Mouse (Mus musculus) frontal cortex, postnatal 36 days (tissue): ENCODE results near the gene Cd247.
"Not testable (repeated sequence)": the region's sequence is repeated elsewhere in the genome, so short reads cannot be mapped to it uniquely, and the experiment has no call there.

Experiments
- DNase-seq, 2 experiments: peaks; one replicate each; pipeline ENCODE4 v3.0.0; 2022; ENCODE audit warnings: low spot score in 2 of 2

Gene Cd247

DNA sequence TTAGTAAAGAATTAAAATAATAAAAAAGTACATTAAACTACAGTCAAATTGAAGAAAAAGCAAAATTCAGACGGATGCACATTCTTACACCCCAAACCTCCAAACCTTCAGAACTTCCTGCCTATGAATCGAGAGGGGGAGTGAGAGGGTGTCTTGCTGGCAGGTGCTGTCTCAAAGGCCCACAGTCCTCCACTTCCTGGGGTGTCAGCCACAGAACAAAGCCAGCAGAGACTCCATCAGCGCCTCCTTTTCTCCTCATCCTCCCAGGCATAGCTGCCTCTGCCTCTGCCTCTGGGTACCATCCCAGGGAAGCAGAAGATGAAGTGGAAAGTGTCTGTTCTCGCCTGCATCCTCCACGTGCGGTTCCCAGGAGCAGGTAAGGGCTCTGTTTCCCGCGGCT lies at the start of gene Cd247:
Gene Cd247 (plus strand): TSS at position 171 of the 400 bp plus-strand sequence.
- no peak for DNase-seq

DNA sequence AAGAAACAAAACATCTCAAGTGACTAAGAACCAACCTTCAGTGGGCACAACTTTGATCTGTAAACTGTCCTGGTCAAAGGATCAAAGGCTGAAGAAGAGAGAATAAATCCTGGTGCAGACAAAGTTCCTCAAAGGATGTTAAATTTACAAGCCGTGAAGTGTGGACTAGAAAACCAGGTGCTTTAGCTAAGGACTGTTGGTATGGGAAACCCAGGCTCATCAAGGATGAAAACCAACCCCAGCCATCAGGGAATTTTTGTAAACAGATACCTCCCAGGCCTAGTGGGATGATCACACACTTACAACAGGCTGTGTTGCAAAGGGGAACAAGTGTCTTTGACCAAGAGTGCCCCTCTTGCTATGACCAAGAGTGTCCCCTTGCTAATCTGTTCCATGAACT lies 49.5 kb upstream of the Cd247 start:
- DNase-seq: no peak

DNA sequence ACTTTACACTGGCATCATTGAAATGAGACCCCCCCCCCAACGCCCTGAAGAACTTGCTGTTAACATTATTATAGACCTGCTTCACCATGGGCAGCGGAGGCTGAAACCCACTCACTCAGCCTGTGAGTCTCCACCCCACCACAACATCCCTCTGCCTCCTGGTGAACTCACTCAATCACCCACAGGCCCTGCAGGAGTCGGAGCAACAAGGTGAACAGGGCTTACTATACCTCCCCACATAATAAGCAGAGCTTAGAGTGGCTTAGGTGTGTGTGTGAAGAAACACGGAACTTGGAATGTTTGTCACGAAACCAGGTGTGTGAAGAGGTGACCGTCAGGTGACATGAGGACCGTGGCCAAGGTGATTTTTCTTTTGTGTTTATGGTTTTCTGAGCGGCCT lies 46.5 kb upstream of the Cd247 start:
- DNase-seq: no peak

DNA sequence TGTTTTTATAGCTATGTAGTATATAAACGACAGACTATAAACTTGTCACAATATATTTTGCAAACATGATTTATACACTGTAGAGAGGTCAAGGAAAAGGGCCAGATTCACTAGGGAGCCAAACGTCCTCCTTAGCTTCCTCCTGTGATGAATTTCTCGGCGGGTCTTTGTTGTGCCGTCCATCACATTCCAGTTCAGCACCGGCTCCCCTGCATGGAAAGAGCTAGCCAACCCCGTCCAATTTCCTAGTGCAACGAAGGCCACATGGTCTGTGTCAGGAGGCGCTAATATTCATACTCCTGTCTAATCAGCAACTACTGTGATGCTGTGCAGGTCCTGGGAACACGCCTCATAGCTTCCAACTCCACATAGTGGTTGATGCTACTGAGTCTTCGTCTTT lies 40.4 kb upstream of the Cd247 start:
- DNase-seq: no peak

DNA sequence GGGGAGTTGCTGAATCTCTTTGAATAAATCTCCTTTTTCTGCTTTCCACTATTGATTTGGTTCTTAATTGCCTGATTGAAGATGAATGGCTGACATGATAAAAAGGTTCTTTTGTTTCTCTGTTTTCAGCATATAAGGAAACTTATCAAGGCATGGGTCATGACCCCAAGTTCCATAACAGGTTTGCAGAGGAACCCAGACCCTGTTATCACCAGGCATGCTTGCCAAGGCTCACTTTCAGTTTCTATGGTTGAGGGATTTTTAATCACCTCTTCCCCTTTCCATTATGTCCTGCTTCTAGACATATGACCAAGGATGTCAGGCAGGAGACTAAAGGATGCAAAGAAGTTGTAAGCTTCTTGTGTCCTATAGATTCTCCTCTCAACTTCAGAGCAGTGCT lies 37.3 kb upstream of the Cd247 start:
- no peak for DNase-seq

DNA sequence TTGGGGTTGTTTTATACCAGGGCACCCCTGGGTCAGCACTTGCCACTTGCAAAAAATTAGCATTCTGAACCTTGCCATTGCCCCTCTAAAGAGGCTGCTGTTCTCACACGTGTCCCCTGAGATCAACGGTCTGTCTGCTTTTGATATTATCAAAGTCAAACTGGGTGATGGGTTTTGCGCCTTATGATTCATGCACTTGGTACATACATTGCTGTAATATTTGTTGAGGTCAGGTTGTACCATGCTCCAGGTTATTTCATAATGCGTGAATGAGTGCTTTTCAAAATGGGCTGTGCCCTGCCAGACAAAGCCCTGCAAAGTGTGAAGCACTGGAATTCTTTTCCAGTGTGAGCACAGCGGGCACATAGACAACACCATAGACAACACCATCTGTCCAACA lies 36.6 kb upstream of the Cd247 start:
- DNase-seq: no peak

DNA sequence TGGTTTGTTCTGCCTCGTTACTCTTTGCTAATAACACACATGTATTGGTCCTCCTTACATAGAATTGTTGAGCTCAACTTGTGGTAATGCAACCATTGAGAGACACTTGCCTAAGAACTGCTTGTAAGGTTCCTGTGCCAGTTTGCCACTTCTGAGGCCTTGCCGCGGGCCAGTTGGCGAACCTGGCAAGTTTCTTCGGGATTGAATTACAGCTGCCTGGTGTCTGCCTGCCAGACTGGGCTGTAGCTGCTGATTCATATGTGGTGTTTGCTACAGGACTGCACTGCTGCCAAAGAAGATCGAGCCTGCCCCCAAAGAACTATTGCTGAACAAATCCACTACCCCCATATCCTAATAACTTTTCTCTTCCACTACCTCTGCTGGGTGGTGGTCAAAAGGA lies 34.3 kb upstream of the Cd247 start:
- DNase-seq: no peak

DNA sequence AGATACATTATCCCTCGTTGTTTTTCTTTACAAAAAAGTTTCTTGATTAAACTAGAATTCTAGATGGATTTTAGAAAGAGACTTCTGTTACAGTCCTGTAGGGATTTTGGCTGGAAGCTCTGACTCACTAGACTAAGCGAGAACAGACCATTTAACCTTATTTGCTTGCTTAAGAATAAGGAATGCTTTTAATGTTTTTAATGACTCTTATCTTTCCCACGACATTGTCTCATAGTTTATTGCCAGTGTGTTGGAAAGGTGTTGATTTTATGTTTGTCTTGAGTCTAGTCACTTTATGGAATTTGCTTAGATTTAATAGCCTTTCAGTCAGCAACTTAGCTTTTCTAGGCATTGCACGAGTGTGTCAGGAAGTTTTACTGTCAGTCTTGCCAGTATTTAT lies 33.3 kb upstream of the Cd247 start:
- DNase-seq: no peak

DNA sequence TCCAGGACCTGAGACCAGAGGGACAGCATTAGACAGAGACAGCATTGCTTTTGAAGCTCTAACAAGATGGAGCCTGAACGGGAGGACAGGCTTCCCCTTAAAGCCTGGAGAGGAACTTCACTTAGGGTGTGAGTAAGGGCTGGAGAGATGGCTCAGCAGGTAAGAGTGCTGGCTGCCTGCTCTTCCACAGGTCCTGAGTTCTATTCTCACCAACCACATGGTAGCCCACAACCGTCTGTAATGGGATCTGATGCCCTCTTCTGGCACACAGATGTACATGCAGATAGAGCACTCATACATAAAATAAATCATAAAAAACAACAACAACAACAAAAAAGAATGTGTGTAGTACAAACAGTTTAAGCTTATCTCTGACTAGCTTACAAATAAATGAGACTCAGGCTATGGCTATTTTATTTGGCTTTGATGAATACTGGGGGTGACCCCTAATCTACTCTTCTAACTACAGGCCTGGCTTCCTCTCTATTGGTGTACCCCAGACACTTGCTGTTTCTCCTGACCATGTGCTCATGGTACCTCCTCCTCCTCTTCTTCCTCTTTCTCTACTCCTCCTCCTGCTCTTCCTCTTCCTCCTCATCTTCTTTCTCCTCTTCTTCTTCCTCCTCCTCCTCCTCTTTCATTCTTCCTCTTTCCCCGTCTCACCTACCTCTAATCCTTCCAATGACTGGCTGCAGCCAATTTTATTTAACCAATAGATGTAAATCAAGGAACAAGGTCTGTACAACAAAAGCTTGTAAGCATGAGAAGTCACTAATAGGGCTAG lies 26.8 kb upstream of the Cd247 start:
- no peak for DNase-seq

DNA sequence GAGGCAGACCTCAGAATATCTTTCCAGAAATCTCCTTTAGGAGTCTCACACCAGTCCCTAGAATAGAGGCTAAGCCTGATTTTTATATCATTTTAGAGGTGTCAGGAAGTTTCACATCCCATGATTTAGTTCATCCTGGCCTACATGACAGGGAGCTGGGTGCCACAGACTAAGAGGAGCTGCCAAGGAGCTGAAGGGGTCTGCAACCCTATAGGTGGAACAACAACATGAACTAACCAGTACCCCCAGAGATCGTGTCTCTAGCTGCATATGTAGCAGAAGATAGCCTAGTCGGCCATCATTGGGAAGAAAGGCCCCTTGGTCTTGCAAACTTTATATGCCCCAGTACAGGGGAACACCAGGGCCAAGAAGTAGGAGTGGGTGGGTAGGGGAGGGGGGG lies 26.0 kb upstream of the Cd247 start:
- not testable (repeated sequence) for DNase-seq

DNA sequence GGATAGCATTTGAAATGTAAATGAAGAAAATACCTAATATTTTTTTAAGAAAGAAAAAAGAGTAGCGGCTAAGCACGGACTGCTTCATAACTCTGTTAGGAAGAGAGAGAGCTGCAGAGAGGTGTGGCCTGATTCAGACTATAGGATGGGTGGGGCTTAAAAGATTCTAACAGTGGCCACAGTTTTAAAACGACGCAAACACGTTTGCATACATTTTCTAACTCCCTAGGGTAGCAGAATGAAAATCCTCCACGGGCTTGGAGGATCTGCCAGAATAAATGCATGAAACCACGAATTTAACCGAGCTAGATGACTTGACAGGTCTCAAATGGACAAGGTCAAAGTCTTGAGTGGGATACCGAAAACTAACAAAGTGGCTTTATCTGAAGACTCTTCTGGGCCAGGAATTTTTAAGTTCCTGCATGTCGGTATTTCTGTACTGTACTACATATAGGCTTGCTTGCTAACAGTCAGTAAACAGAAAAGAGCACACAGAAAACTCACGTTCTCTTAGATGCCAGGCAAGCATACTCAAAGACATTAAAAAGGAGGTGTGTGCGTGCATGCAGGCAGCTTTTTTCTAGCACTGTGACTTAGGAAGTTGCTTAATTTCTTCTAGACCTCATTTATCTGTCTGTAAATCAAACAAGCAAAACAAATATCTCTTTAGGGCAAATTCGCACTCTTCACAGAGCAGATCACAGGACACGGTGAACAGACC lies 25.4 kb upstream of the Cd247 start:
- no peak for DNase-seq

DNA sequence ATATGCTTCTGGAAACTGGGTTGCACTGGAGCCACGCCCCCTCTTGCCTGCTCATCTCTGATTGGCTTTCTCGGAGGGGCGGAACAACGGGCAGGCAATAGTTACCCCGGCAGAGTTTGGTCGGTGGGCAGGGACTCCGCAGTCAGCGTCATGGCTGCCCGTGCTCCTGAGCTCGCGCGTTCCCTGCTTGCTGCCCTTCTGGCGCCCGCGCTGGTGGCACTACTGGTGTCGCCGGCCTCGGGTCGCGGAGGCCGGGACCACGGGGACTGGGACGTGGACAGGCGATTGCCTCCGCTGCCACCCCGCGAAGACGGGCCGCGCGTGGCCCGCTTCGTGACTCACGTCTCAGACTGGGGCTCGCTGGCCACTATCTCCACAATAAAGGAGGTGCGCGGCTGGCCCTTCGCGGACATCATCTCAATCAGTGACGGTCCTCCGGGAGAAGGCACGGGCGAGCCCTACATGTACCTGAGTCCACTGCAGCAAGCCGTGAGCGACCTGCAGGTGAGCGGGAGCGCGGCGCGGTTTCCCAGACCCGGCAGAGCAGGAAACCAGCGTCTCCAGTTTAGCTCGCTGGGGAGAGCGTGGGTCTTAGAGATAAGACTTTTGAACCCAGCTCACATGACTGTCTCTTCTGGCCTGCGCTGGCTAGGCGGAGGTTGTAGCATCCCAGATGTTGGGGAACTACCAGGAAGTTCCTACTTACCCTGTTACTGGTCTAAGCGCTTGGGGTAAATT lies 24.7 kb upstream of the Cd247 start, which contains the start of gene Creg1:
Gene Creg1 (plus strand): TSS at position 112 of the 738 bp plus-strand sequence.
- peak; percentile 93 for DNase-seq

DNA sequence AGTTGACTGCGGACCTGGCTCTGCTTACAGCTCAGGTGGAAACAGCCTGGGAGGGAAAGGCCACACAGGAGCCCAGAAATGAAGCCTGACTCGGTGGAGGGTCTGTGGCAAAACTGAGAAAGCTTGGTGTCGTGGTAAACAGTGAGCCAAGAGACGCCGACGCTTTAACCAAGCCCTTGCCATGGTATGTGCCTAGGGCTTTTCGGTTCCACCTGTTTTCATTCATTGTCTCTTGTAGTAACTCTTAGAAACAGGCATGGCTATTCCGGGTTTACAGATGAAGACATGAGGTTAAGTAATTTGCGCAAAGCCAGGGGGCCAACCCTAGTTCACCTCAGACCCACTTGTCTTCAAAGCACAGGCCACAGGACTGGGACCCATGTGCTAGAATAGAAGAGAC lies 23.9 kb upstream of the Cd247 start:
- DNase-seq: no peak

DNA sequence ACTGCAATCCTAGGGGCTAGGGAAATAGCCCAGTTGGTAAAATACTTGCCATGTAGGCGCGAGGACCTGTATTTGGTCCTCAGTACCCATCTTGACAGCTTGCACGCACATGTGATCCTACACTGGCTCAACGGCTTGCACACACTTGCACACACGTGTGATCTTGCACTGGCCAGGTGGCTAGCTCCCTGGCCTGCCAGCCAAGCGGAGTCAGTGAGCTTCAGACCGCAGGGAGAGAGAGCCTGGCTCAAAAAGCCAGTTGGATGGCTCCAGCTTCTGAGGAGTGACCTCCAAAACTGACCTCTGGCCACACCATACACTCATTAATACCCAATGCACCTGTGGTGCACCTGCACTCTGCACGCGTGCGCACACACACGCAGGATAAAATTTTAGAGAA lies 23.4 kb upstream of the Cd247 start:
- no peak for DNase-seq

DNA sequence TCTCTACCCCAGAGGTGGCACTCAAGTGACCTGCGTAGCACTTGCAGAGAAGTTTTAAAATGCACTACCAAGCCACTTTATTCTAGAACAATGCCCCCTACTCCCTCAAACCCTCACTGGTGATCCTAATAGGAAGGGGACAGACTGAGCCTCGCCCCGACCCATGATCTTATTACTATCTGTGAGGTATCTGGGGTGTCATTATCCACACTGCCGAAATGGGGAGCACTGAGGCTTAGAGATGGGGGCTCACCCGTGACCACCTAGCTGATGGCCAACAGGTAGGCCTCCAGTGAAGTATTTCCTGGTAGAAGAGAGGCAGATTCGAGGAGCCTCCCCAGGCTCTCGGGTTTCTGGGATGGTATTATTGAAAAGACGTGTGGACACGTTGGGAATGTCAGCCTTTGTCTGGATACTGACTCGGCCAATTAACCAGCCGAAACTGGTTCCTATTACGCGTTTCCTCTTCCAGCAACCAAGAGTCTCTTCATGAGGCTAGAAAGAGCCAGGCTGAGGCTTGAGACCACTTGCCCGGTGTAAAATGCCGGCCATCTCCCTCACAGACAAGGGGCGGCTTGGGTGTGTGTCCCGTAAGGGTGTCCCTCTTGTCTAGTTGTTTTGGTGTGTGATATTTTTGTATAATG lies 22.7 kb upstream of the Cd247 start:
- DNase-seq: no peak

DNA sequence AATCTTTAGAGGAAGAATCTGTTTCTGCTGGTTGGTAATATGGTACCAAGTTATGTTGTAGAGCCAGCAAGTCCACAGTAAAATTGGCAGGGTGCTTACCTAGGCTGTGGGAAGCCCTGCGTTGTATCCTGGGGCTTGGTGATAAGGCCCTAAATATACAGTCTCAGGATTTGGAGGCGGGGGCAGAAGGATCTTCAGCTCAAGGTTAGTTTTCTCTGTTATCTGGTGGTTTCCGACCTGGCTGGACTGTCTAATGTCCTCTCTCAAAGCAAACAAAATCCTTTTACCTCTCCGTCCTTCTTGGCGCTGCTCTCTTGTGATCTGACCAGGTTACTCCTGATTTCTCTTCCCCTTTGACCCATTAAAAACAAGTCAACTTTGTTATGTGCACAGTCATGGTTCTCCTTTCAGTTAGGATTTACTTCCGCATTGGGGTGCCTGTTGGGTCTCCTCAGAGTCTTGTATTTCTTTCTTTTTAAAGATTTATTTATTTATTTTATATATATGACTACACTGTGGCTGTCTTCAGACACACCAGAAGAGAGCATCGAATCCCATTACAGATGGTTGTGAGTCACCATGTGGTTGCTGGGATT lies 22.1 kb upstream of the Cd247 start:
- DNase-seq: no peak

DNA sequence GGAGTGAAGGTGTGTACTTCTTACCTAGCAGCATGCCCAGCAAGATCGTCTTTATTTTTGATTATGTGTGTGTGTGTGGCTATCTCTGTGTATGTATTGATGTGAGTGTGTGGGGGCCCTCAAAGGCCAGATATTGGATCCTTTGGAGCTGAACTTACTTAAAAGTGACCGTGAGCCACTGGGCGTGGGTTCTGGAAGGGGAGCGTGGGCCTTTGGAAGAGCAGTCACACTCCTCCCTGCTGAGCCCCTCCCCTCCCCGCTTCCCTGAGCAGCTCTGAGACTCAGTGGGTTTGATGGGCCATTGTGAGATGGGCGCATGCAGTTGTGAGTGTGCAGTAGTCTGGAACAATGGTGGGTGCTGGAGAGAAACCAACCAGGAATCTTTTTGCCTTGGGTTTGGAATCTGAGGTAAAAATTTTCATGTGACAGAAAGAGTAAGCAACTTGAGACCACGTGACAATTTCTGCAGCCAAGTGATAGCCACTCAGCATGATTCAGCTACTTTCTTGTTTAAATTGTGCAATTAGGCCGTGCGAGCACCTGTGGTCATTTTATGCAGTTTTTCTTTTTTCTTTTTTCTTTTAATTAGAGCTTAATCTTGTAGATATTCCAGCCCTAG lies 19.5 kb upstream of the Cd247 start:
- DNase-seq: no peak

DNA sequence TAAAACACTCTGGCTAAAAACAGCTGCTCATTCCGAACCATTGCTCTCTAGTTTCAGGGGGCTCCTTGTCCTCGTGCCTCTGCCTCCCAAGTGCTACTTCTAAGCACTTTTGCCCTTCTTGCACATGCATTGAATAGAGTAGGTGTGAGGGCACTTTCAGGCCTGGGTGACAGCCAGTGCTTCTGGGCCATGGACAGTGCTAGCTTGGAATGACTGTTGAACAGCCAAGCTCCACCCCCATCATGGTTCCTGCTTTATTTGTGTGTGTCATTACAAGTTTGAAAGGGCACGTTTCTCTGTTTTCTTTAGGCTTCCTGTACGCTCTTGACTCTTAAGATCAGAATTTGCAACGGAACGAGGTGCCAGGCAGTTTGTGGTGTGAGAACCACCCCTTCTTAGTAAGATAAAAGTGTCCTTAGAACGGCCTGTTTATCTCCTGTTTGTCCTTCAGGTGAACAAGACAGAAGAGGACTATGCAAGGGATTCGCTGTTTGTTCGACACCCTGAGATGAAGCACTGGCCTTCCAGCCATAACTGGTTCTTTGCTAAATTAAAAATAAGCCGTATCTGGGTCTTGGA lies 18.2 kb upstream of the Cd247 start:
- no peak for DNase-seq

DNA sequence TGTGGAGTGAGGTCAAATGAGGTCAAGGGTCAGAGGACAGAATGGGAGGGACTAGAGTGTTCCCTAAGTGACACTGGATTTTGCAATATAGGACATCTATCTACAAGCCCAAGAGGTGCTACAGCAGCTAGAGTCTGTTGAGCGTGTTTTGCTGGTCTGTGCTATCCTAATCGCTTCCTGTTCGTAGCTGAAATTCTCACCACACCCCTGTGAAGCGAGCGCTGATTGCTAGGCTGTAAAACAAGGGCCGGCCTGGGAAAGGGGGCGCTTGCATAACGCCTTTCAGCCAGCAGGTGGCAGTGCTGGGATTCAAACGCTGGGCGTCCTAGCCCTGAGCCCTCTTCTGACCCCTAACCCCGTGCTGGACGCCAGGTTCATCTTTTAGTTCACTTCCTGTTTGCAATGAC lies 17.0 kb upstream of the Cd247 start:
- DNase-seq: peak; percentile 57 to 69

DNA sequence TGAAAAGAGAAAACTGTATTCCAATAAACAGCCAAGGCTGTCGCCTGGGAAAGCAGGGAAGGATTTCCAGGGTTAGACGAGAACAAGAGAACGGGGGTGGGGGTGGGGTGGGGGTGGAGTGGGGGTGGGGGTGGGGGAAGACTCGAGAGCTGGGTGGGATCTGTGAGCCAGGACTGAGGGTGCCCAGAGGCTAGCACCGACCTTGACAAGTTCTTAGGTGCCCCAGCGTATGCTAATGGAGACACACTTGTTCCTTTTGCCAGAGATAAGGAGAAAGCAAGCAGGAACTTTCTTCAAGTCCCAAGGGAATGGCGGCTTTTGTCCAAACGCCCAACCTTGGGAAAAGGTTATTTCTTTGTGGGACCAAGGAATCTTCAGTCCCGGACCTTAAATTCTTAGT lies 16.5 kb upstream of the Cd247 start:
- no peak for DNase-seq
